Mouse (Mus musculus): Measurements from ENCODE around the gene 1700069L16Rik.

The 1700069L16Rik gene

DNA sequence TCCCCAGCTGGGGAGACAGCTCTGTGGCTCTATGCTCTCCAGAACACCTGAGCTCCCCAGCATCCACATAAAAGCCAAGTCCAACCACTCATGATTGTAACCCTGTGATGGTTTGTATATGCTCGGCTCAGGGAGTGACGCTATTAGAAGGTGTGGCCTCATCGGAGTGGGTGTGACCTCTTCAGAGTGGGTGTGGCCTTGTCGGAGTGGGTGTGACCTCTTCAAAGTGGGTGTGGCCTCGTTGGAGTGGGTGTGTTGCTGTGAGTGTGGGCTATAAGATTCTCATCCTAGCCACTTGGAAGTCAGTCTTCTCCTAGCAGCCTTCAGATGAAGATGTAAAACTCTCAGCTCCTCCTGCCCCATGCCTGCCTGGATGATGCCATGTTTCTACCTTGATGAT, 37.1 kb downstream of the 1700069L16Rik start:
- DNase-seq (ENCODE audit: low spot score in 2 of 2), result no peak

DNA sequence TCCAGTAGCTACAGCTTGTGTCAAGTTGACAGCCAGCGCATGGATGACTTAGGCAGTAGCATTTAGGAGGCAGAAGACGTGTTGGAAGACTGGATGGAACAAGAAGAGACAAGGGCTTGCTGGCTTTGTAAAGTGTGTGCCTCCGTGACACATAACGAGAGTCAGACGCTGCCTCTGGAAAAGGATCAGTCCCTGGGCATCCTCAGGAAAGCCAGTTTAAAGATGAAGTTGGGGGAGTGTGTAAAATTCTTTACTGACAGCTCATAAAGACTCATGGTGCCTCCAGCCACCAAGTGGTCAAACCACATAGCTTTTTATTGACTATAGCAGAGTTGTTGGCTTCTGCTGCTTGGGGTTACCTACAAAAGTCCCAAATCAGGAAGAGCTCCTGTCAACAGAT, 39.1 kb downstream of the 1700069L16Rik start:
- no peak for DNase-seq (ENCODE audit: low spot score in 2 of 2)

DNA sequence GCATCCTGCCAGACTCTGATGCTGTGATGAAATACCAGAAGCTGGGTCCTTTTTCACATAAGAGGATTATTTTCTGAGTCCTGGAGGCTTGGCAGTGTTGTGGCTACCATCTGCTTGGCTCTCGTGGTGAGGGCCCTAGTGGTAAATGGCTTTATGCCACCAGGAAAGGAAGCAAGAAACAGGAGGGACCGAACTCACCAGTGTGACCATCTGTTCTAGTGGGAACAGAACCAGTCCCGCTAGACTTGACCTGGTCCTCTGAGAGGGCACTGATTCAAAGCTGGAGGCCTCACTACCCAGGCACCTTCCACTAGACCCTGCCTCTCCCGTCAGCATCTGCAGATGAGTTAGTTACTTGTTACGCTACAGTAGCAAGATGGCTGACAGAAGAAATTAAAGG, 41.3 kb downstream of the 1700069L16Rik start:
- DNase-seq (ENCODE audit: low spot score in 2 of 2), result no peak

DNA sequence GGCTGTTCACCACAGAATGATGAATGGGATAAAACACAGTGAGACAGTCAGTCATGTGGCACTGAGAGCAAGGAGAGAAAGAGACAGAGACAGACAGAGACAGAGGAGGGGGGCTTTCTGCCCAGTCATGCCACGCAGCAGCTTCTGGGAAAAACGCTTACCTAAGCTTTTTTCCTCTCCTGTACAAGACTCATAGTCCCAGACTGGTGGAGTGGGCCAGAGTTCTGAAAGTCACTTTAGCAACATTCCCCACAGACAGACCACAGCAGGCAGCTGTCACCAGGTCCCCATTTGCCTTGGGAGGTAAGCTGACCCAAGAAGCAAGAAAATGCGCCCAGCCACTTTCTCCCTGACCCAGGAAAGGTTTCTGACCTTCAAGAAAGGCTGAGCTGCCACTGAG, 42.1 kb downstream of the 1700069L16Rik start:
- no peak for DNase-seq (ENCODE audit: low spot score in 2 of 2)

DNA sequence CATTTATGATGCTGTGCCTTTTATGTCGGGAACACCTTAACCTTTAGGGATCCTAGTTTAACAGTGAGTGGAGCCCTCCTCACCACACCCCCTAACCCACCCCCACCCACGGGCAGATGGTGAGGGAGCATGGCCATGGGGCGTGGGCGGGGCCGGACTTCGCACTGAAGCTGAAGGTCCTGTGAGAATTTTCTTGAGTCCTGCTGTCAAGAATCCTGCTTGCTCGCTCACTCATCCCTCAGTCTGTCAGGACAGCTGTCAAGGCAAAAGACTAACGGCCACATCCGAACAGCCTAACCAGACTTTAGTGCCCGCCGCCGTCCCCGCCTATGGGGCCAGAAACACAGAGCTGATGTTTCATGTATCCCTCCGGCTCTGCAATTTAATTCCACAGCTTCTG, 43.4 kb downstream of the 1700069L16Rik start:
- no peak for DNase-seq (ENCODE audit: low spot score in 2 of 2)

DNA sequence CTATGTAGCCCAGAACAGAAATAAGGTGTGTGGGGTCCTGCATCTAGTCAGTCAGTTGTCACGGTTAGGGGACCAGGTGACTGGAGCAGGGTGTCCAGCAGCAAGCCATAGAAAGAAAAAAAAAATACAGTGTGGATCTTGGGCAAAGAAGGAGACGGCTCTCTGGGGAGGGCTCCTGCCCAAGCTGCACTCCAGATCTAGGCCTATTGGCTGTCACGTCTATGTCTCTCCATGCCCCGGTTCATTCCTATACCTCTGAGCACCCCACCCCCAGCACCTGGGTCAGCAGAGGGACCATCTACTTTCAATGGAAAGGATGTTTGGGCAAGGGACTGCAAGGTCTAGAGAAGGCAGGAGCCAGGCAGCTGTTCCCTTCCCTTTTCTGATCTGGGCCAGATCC, 45.1 kb downstream of the 1700069L16Rik start:
- DNase-seq (ENCODE audit: low spot score in 2 of 2), result no peak

DNA sequence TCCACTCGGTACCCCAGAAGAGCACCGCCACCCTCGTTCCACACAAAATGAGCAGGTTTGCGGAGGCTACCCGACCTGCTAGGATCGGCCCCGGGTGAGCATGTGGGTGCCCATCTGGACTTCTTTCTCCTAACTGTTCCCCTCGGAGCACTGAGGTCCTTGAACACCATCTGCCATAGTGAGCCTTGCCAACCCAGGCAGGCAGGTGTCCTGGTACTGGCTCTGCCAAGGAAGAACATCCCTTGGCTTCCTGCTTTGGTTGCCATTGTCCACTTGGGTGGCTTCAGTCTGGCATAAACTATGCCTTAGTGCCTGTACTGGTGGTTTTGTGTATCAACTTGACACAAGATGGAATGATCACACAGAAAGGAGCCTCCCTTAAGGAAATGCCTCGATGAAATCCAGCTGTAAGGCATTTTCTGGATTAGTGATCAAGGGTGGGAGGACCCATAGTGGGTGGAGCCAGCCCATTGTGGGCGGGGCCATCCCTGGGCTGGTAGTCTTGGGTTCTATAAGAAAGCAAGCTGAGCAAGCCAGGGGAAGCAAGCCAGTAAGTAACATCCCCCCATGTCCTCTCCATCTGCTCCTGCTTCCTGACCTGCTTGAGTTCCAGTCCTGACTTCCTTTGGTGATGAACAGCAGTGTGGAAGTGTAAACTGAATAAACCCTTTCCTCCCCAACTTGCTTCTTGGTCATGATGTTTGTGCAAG, 45.7 kb downstream of the 1700069L16Rik start:
- no peak for DNase-seq (ENCODE audit: low spot score in 2 of 2)

DNA sequence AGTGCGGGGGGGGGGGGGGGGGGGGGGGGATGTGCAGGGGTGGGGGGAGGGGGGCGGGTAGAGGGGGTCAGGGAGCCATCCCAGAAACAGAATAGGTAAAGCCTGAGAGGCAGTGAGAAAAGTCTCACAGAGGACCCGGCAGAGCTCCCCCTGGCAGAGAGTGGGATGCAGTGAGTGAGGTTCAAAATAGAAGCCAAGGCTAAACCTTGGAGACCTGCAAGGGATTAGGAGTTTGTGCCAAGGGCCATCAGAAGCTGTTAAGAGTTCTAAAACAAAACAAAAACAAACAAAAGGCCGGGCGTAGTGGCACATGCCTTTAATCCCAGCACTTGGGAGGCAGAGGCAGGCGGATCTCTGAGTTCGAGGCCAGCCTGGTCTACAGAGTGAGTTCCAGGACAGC, 47.0 kb downstream of the 1700069L16Rik start:
- DNase-seq (ENCODE audit: low spot score in 2 of 2), result no peak

DNA sequence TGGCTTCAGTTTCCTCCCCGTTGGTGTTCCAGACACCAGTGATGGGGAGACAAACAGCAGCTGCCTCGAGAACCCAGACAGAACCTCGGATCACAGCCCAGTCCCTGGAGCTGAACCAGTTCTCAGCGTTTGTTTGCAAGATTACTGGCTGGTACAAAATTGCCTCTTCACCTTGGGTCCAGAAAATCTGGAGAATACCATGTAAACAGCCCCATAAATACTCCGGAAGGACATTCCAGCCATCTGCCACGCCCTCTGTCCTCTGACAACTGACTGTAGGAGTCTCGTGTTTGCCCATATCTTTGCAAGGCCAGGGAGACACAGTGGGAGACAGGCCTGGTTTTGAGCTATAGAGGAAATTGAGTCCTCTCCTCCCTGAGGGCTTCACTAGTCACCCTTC, 49.7 kb downstream of the 1700069L16Rik start:
- DNase-seq (ENCODE audit: low spot score in 2 of 2), result no peak

DNA sequence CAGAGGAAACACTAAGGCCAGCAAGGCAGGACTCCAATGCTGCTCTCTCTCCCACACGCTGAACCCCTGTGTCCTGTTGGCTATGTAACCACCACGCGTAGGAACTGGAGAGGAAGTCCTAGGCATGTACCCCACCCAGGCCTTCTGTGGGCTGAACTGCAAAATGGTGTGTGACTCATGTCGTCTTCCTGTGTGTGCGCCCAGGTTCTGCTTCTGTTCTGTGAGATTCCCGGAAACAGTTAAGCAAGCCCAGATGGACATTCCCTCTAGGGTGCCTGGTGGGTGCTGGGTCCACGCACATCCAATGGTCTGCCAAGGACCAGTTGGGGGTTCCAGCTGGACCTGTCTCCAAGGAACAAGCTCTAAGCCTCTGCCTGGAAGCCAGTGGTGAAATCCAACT, 52.1 kb downstream of the 1700069L16Rik start:
- peak in 1 of 2 experiments; percentile 34 for DNase-seq (ENCODE audit: low spot score in 2 of 2)

DNA sequence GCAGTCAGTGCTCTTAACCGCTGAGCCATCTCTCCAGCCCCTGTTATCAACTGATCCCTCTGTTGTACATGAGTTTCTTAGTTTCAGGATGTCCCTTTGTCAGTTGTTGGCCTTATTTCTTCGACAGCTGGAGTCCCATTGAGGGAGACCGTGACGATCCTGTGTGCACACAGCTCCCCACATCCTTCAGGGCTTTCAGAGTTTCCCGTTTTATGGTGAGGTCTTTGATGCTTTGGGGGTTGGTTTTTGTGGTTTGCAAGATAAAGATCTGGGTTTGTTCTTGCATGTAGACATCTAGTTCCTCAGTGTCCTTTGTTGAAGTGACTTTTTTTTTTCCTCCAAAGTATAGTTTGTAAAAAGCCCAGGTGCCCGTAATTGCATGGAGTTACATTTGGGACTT, 54.0 kb downstream of the 1700069L16Rik start:
- DNase-seq (ENCODE audit: low spot score in 2 of 2), result no peak

DNA sequence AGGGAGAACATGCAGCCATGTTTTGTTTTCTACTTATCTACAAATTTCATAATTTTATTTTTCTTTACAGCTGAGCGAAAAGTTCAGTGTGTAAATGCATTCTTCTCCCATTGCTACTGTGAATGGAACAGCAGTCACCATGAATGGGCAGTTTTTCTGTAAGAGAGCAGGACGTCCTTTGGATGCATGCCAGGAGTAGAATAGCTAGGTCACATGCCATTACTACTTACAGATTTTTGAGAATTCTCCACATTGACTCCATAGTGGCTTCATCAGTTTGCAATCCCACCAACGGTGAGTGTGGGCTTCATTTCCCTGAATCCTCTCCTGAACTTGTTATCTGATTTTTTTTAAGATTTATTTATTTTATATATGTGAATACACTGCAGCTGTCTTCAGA, 54.5 kb downstream of the 1700069L16Rik start:
- DNase-seq (ENCODE audit: low spot score in 2 of 2), result no peak

DNA sequence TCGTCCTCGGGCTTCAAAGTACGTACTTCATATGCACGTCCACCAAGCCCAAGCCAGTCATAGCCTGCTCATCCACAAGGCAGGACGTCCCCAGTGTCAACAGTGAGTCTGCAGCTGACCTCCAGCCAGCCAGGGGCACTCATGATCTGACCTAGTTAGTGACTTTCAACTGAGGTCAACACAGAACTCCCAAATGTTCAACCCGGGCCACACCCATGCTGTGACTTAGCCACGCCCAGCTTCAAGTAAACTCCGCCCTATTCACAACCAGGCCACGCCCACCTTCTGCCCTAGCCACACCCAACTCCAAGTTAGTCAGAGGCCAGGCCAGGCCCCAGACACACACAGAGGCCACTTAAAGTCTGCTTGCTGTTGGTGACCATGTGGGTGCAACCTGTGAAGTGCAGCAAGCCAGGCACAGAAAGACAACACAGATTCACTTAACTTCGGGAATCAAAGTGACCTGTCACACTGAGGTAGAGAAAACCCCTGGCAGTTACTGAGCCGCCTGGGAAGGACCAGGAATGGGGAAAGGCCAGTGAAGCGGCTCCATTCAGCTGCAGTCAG, 59.9 kb downstream of the 1700069L16Rik start:
- DNase-seq (ENCODE audit: low spot score in 2 of 2), result no peak

DNA sequence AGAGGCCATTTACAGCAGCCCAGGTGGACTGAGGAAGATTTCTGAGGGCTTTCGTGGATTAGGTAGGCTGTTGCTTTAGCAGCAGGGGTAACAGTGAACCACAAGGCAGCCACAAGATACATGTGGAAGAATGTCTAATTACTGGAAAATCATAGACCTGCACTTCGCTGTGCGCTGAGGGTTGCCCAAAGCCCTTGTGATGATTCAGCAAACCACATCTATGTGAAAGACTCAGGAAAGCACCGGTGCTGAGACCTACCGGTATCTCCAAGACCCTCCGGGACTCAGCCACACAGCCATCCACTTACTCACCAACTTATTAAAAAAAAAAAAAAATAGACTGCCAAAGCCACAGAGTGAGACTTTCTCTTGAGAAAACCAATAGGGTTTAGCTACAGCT, 60.4 kb downstream of the 1700069L16Rik start:
- DNase-seq (ENCODE audit: low spot score in 2 of 2), result no peak

DNA sequence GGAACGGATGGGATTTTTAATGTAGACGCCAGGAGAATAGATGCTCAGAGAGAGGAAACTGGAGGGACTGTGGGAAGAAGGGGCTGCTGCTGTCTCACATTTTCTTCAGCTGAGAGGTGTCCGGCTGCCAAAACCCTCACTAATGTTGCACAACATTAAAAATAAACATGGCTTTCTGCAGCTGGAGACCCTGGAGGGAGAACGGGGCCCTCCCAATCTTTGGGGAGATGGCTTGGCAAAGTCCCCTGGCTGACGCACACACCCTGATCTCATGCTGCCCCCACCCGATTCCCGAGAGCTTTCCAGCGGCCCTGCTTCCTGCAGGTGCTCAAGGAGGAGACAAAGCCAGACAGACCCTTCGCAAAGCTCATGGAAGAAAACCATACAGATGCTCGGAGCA, 63.7 kb downstream of the 1700069L16Rik start:
- DNase-seq (ENCODE audit: low spot score in 2 of 2), result peak in 1 of 2 experiments; percentile 79

DNA sequence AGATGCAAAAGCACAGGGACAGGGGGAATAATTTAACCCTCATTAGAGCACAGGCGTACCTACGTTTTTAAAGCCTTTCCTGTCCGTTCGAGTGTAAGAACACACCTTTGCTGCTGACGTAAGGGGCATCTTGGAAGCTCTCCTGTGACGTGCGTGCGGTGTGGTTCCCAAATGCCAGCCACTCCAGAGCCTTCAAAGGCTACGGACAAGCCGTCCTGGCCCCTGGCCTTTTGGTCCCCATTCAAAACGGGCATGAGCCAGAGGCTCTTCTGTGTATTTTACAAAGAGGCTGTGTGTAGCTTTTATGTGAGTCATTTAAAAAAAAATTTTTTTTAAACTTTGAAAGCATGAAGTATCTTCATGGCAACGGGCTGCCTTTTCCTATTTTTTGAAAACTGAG, 69.8 kb downstream of the 1700069L16Rik start:
- no peak for DNase-seq (ENCODE audit: low spot score in 2 of 2)

DNA sequence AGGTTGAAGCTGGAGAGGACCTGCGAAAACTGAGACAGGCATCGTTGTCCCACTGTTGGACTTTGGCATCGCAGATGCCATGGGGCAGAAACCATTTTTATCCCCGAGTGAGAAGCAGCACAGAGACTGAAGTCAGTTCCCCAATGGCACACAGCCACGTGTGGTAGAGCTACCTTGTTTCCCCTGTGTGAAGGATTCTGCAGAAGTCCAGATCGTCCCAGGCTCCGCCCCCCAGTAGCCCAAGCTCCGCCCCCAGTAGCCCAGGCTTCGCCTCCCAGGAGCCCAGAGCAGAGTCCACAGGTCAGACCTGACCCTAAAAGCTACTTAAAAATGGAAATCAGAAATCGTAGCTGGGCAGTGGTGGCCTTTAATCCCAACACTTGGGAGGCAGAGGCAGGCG, 70.4 kb downstream of the 1700069L16Rik start:
- no peak for DNase-seq (ENCODE audit: low spot score in 2 of 2)

DNA sequence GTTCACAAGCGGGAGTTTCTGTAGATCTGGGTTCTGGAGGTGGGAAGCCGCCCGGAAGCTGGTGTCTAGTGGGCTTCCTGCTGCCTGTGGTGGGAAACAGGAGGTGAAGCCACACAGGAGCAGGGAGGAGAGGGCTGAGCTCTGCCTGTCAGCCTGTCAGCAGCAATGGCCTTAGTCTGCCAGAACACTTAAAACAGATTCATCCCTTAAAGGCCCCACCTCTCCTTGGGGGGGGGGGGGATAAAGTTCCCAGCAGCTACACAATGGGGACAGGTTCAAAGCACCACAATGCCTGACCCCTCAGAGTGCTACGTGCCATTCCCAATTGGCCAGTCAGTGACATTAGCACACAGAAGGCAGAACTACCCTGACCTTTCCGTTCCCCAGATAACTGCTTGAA, 72.4 kb downstream of the 1700069L16Rik start:
- DNase-seq (ENCODE audit: low spot score in 2 of 2), result no peak

DNA sequence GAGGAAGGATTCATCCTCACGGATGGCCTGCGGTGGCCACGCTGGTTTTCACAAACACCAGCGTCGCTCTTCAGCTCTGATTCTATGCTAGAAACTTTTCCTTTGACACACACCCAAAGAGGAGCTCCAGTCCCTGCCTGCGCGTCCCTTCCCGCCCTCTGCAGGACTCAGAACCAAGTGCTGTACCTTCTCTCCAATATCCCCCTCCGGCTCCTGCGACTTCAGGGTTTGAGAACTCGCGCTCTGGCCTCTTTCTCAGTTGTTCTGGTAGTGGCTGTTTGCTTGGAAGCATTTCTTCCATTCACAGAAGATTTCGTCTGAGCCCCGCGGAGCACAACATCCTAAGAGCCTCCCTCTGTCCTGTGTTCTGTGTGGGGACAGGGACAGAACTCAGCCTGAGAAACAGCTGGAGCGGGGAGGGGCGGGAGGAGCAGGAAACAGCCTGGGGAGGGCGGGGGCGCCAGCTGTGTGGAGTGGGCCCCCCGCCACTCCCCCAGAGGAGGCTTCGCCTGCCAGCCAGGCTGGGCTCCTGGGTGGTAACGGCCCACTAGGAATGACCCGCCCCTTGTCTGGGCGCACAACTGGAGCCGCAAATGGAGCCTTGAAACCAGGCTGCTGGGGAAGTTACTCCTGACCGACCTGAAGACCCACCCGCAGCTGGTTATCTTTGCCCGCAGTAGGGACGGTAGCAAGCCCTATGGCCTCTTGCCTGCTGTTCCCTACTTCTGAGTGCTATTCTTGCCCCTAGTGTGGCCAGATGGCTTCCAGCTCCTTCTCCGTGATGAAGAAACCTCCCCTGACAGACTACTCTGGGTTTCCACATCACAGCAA, 74.3 kb downstream of the 1700069L16Rik start, which contains the start of gene Cmklr1:
Gene Cmklr1 (minus strand): TSS at position 392 of the 831 bp plus-strand sequence.
- DNase-seq (ENCODE audit: low spot score in 2 of 2), result peak in 1 of 2 experiments; percentile 31

DNA sequence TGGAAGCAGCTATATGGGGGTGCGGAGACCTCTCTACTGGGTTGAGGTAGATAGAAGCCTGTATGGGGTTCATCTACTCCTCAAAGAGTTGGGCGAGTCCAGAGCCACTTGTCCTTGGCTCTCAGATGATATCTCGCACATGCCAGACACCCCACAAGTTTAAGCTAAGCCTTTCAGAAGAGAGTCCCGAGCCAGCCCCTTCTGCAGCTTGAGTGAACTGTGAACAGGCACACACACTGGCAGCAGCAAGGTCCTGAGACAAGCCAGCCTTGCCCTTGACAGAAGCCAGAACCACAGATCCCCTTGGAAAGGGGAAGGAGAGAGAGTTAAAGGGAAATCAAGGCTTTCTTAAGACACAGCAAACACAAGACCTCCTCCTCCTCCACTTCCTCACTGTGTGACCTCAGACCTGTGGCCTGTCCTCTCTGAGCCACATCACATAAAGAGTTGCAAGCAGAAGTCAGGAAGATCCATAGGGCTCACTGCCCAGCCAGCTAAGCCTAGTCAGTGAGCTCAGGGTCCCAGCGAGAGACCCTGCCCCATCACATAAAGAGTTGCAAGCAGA, 75.8 kb downstream of the 1700069L16Rik start:
- no peak for DNase-seq (ENCODE audit: low spot score in 2 of 2)

DNA sequence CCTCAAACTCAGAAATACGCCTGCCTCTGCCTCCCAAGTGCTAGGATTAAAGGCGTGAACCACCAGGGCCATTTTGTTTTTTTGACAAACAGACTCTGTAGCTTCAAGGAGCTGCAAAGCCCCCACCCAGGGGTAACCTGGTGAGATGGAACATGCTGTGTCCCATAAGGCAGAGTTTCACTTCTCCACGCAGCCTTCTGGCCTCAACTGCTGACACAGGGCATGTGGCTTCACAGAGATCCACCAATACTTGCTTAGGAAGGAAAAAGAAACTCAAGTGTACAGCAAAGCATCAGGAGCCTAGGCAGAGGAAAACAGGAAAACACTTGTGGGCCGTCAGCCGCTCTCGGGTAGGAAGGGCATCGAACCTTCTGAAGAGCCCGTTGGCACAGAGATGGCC, 77.4 kb downstream of the 1700069L16Rik start:
- no peak for DNase-seq (ENCODE audit: low spot score in 2 of 2)

DNA sequence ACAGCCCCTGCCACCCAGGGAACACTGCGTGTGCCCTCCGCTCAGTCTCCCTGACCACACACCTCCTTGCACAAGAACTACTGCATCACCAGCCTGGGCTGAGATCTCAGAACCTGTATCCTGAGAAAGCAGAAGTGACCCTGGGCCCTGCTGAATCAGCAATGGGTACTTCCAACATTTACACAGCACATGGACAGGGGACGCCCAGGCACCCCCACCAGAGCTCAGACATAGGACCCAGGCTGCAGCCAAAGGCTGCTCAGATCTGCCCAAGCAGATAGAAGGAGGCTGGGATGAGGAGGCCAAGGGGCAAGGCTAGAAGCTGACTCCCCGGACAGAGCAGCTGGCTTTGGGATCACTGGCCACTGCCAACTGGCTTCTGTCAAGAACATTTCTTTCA, 80.1 kb downstream of the 1700069L16Rik start:
- no peak for DNase-seq (ENCODE audit: low spot score in 2 of 2)

Data from urinary bladder, adult 18-20 months (tissue).